Mouse (Mus musculus) inflammation-experienced regulatory T-cells, adult 16 weeks (primary cell): ENCODE results near the gene Ano6. TPM values are rescaled to one million over a fixed set of nuclear protein-coding genes. Genes with fewer than 3 reads are reported as not detected.

ENCODE experiments used
- polyA plus RNA-seq: library from polyadenylated mRNA; unstranded; fragments of 100-300 nt; shearing (Covaris generic); gene quantifications from one replicate; pipeline ENCODE4 v1.2.1, GENCODE M21; 2017

Gene Ano6
- 84.0 TPM for polyA plus RNA-seq

DNA sequence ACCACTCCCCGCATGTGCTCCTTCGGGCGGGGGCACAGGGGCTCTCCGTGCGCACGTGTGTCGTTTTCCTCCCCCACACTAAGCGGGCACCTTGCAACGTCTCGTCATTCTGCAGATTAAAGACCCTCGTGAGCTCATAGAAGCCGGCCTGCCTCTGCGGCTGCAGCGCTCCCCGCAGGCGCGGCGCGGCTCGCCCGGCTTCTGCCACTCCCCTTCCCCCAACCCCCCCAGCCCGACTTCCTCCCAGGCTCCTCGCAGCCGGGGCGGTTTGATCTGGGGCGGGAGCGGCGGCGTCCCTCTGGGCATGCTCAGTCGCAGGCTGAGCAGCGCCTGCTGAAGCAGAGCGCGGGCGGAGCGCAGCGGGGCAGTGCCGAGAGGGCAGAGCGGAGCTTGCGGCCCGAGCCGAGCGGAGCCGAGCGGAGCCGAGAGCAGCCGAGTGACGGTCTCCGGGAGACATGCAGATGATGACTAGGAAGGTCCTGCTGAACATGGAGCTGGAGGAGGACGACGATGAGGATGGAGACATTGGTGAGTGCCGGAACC is at the start of gene Ano6:
Gene Ano6, plus strand, starts transcription at position 315 of the 543 bp plus-strand sequence.

Other genes starting within 250 kb of the Ano6 start
- gene Dbx2, start 134.9 kb upstream of the Ano6 start, polyA plus RNA-seq: not detected